Mouse (Mus musculus) large intestine, adult 2 months (tissue): ENCODE results near the gene Snx9. TPM values are rescaled to one million over a fixed set of nuclear protein-coding genes. Genes with fewer than 3 reads are reported as not detected.

Experiments
- DNase-seq: peaks from one replicate; pipeline ENCODE4 v3.0.0-alpha.2; 2012; ENCODE audit warnings: low read depth, low spot score
- WGBS: fragments of 180-500 bp; shearing (Covaris S2); methylation state at CpG from one replicate; pipeline ENCODE4 v1.1.7; 2018; 5-methylcytosine and 5-hydroxymethylcytosine counted together
- polyA plus RNA-seq: library from polyadenylated mRNA; depleted of rRNA; stranded (reverse); fragments of >200 nt; gene quantifications from 2 replicates; pipeline ENCODE4 v1.2.3, GENCODE M21; 2012

Gene Snx9
- polyA plus RNA-seq, 1 experiment: 42.8 TPM

- DNase-seq: no peak
- 20% methylated on average over 1 of the region's 1 CpGs for WGBS
These were observed 101.9 kb downstream of the Snx9 start for GRCm38 (mm10) chr17:5943053-5943452.

- WGBS: 78% methylated on average over 3 of the region's 3 CpGs
- no peak for DNase-seq
These were observed 105.9 kb downstream of the Snx9 start for GRCm38 (mm10) chr17:5947039-5947438.

- WGBS: 53% methylated on average over 4 of the region's 4 CpGs
These were observed 111.3 kb downstream of the Snx9 start for GRCm38 (mm10) chr17:5952455-5952854.

GRCm38 (mm10) chr17:5956350-5957000 lies 115.3 kb downstream of the Snx9 start:
- DNase-seq: no peak
- WGBS: 35% methylated on average over 2 of the region's 2 CpGs

More at GRCm38 (mm10) chr17:5952455-5952854, 111.3 kb downstream of the Snx9 start:
- no peak for DNase-seq

GRCm38 (mm10) chr17:5957097-5957496 lies 116.0 kb downstream of the Snx9 start:
- DNase-seq: no peak
- WGBS: 27% methylated on average over 3 of the region's 3 CpGs

- no peak for DNase-seq
- WGBS: 41% methylated on average over 5 of the region's 5 CpGs
These were observed 117.1 kb downstream of the Snx9 start for GRCm38 (mm10) chr17:5958229-5958628.

- WGBS: 39% methylated on average over 10 of the region's 10 CpGs
- no peak for DNase-seq
These were observed 117.5 kb downstream of the Snx9 start for GRCm38 (mm10) chr17:5958636-5959035.

GRCm38 (mm10) chr17:5959096-5959495 lies 118.0 kb downstream of the Snx9 start:
- 14% methylated on average over 7 of the region's 7 CpGs for WGBS
- DNase-seq: no peak

- WGBS: 19% methylated on average over 9 of the region's 9 CpGs
- no peak for DNase-seq
These were observed 118.7 kb downstream of the Snx9 start for GRCm38 (mm10) chr17:5959802-5960201.

GRCm38 (mm10) chr17:5963766-5964165 lies 122.6 kb downstream of the Snx9 start:
- DNase-seq: no peak
- WGBS: 64% methylated on average over 8 of the region's 8 CpGs

- 24% methylated on average over 9 of the region's 9 CpGs for WGBS
- no peak for DNase-seq
These were observed 124.1 kb downstream of the Snx9 start for GRCm38 (mm10) chr17:5965084-5965781.

GRCm38 (mm10) chr17:5966706-5967105 lies 125.6 kb downstream of the Snx9 start:
- 85% methylated on average over 5 of the region's 5 CpGs for WGBS

GRCm38 (mm10) chr17:5968562-5968961 lies 127.4 kb downstream of the Snx9 start:
- DNase-seq: no peak
- WGBS: 26% methylated on average over 6 of the region's 6 CpGs

More at GRCm38 (mm10) chr17:5966706-5967105, 125.6 kb downstream of the Snx9 start:
- no peak for DNase-seq

- whole genome bisulfite sequencing: 26% methylated on average over 3 of the region's 3 CpGs
- DNase-seq: no peak
These were observed 128.1 kb downstream of the Snx9 start for GRCm38 (mm10) chr17:5969246-5969645.

- 23% methylated on average over 5 of the region's 5 CpGs for WGBS
- DNase-seq: no peak
These were observed 129.2 kb downstream of the Snx9 start for GRCm38 (mm10) chr17:5970298-5970821.

GRCm38 (mm10) chr17:5973536-5973935 lies 132.4 kb downstream of the Snx9 start:
- no peak for DNase-seq
- 80% methylated on average over 8 of the region's 8 CpGs for WGBS

- 14% methylated on average over 23 of the region's 23 CpGs for WGBS
- no peak for DNase-seq
These were observed 134.2 kb downstream of the Snx9 start for GRCm38 (mm10) chr17:5975099-5975977.

- 29% methylated on average over 20 of the region's 20 CpGs for WGBS
- no peak for DNase-seq
These were observed 135.3 kb downstream of the Snx9 start for GRCm38 (mm10) chr17:5976221-5977055.
